Mouse (Mus musculus) liver (tissue): ENCODE measurements around the gene Sh2b3.

Experiments
- DNase-seq: peaks from one replicate; pipeline ENCODE4 v3.0.0-alpha.2; 2020; ENCODE audit warnings: mixed read lengths

Sh2b3 gene

DNA sequence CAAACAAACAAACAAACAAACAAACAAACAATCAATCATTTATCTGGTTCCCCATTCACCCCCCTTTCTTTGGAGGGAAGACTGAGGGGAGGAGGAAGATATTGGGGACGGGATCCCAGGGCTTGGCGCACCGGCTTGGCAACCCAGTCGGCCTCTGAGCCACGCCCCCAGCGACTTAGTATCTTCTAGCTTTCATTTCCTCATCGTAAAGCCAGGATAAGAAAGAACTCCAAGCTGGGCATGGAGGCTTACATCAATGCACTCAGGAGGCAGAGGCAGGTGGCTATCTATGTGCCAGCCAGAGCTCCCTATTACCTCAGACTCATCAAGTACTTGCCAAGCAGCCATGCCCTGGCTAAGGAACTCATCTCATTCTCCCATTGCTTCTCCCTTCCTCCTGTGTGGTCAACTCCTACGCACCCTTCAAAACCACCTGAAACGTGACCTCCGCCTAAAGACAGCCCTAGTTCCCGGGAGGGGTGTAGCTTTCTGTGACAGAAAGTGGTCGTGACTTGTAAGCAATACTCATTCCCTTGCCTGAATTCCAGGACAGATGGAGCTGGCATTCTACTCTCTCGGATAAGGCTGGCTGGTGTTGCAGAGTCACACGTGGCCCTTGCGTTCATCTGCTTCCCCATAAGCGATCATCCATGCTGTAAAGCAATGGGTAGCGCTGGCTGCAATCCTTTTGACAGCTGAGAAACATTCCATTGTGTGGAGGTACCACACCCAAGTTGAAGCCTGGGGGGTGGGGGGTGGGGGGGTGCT, 5.9 kb upstream of the Sh2b3 start:
- peak; percentile 43 for DNase-seq

DNA sequence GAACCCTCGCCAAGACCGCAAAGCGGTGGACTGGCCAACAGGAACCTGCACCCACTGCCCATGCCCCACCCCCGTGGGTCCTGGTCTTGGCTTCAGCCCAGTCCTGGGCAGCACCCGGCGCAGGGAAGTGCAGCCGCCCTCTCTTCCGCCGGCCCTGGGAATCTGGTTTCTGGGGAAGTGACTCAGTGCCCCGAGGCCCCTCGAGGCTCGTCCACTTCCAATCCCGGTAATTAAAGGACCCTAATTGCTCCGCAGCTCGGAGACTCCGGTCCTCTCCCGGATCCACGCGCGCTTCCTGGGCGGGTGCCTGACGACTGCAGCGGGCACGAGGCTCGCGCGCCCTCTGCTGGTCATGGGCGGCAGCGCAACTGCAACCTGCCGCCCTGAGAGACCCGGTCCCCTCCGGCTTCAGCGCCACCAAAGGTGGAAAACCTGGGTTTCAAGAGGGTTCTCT, 5.2 kb upstream of the Sh2b3 start:
- peak; percentile 84 for DNase-seq

- DNase-seq = no peak
These were observed 4.5 kb upstream of the Sh2b3 start for GRCm38 (mm10) chr5:121841973-121842372.

DNA sequence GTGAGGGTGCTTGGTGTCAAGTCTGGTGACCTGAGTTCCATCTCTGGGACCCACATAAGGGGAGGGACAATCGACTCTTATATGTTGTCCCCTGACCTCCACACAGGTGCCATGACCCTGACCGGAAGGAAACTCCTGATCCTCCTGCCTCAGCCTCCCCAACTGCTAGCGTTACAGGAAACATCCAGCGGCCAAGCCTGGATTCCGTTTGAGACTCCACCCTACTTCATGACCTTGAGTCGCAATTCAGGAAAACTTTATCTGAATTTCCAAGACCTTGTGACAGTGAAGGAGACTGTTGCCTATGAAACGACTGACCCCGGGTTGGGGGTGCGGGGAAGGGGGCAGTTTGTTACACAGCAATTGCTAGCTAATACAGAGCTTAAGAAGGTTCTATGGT, 4.1 kb upstream of the Sh2b3 start:
- DNase-seq = no peak

- DNase-seq = no peak
These were observed 1.7 kb upstream of the Sh2b3 start for GRCm38 (mm10) chr5:121839128-121839473.

DNA sequence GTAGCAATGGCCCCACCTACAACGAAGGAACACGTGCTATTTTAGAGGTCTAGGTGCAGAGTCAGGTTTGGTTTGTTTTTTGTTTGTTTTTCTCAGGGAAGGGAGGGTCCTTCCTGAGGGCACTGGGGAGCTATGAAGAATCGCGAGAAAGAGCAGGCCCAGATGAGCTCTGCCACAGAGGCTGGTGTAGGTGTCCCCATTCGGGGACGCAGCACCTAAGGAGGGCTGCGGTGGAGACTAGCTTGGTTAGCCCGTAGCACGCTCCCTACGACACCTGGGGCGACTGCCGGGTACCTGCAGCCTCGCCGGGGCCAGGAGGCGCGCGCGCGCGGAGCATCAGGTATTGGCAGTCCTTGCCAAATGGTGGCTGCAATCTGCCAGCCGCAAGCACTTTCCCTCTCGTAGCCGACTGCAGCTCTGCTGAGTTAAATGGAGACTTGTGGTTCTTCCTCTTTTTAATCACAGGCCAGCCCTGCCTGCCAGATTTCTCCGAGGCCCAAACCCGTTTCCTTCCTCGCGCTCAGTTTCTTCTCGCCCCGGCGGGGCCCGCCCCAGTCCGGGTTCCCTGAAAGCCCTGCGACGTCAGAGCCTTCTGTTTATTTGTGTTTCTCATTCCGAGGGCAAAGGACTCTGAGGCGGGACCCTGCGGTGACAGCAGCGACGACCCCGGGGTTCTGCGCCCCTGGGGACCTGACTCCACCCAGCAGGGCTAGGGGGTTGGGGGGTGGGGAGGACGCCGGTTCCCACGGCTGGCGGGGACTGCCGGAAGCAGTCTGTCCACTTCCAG, 1.1 kb upstream of the Sh2b3 start:
- peak; percentile 60 for DNase-seq

DNA sequence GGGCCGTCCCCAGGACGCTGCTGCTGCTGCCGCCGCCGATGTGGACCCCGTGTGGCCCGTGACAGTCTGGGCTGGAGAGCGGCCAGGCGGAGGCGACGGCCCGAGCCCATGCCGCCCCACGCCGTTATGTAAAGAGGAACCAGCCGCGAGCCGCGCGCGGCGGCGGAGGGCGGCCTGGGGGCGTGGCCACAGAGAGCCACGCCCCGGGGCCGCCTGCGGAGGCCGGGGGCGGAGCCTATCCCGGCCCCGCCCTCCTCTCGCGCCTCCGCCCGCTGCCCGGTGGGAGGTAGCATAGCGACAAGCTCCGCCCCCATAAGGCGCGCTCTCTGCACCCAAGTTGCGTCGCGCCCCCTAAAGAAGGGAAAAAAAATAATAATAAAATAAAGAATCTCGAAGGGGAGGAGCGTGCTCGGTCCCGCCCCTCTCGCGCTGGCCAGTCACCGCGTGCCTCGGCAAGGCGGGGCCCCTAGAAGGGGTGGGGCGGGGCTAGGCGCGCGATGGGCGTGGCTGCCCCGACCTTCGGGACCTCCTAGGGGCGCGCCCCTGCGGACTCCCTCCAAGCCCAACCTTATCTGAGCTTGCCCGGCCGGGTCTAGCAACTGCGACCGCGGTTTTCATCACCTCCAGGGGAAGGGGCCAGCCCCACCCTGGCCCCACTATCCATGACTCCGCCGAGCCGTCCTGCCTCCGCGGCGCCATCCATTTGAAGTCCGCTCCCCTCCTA, 592 bp downstream of the Sh2b3 start:
- peak; percentile 95 for DNase-seq

- DNase-seq = peak; percentile 66
These were observed 1.3 kb downstream of the Sh2b3 start for GRCm38 (mm10) chr5:121835949-121836691.

- DNase-seq = no peak
These were observed 2.3 kb downstream of the Sh2b3 start for GRCm38 (mm10) chr5:121834991-121835747.

DNA sequence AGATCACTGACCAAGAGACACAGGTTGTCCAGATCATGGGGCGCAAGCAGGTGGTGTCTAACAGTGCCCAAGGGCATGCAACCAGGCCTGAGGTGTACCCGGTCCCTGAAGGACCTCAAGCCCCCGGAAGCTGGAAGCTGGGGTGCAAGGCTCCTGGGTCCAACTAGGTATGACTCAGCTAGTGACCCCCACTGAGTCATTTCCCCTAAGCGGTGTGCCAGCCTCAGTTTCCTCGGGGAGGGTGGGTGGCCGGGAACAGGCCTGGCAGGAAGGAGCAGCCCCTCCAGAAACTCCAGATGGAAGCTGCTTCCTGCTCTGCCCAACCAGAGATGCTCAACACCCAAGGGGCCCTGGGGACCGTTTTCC, 3.2 kb downstream of the Sh2b3 start:
- no peak for DNase-seq

- DNase-seq = peak; percentile 59
These were observed 3.7 kb downstream of the Sh2b3 start for GRCm38 (mm10) chr5:121833572-121834240.

- no peak for DNase-seq
These were observed 4.3 kb downstream of the Sh2b3 start for GRCm38 (mm10) chr5:121833159-121833558.

DNA sequence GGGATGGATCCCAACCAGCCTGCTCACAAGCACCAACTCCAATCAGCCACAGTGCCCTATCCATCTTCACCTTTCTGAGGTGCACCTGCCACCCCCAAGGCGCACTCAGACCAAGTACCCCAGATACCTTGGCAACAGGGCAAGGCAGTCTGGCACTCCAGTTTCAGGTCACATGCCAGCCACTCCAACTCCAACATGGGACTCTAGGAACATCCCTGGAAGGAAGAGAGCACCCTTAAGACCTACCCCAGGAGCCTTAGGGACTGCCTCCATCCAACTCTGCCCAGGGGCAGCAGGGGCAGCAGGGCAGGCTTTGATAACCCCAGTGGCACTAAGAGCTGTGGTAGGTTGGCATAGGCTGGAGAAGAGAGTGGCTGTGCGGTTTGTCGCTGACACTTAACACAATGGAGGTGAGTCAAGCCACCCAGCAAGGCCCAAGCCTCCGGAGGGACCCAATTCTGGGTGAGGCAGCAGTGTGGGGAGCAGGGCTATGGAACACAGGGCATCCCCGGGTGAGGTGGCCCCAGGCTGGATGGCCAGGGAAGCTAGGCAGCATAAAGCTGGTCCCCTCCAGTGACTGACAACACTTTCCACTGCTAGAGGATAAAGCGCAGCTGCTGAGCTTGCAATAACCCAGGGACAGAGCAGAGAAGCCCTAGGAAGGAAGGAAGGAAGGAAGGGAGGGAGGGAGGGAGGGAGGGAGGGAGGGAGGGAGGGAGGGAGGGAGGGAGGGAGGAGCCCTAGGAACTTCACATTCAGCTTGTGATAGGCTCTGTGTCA, 4.9 kb downstream of the Sh2b3 start:
- no peak for DNase-seq

GRCm38 (mm10) chr5:121831002-121831601, 6.3 kb downstream of the Sh2b3 start:
- DNase-seq = no peak

GRCm38 (mm10) chr5:121828491-121829432, 8.7 kb downstream of the Sh2b3 start:
- DNase-seq = no peak

DNA sequence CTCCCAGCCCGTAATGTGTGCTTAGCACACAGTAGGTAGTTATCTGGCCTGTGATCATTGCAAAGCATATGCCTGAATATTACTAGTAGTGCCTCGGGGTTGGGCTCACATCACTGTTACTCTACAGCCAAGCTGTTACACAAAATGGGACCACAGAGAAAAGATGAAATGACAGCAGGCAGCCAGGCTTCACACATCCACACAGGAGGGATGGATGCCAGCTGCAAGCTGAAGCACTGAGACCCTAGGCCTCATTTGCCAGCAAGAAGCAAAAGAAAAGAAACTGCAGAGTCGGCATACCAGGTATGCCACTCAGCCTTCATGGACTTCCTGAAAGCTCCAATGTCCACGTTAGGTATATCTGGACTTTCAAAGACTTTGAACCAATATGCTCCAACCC, 9.6 kb downstream of the Sh2b3 start:
- no peak for DNase-seq

GRCm38 (mm10) chr5:121825606-121826005, 11.8 kb downstream of the Sh2b3 start:
- no peak for DNase-seq

GRCm38 (mm10) chr5:121824121-121824520, 13.3 kb downstream of the Sh2b3 start:
- peak; percentile 48 for DNase-seq

DNA sequence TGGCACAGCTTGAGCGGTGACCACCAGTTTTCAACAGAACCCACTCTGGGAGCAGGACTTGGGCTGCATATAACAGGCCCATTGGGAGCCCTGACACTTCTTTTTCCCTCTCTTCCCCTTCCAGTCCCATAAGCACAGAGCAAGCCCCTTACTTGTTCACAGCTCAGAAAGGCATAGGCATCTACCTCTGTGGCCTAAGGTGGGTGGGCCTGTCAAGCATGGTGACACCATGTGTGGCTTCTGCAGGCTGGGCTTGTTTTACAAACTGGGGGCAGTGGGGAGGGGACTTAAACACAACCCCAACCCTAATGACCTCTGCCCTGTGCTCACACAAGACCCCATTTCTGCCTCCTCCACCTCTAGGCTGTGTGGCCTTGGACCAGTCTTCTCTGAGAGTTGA, 13.8 kb downstream of the Sh2b3 start:
- DNase-seq = no peak
